Mouse (Mus musculus) neutrophil, adult 5-6 weeks (primary cell): ENCODE results near the gene Hoxd9. TPM values are rescaled to one million over a fixed set of nuclear protein-coding genes. Genes with fewer than 3 reads are reported as not detected.

Source experiments
- ATAC-seq: fragments of 151-379, 151-347 bp; 2 replicates; pipeline ENCODE4 v1.8.0; 2017; ENCODE audit warnings: mild to moderate bottlenecking, moderate TSS enrichment; ENCODE audit not compliant: insufficient number of reproducible peaks, poor library complexity, low FRiP score, severe bottlenecking; ENCODE audit errors: extremely low read depth
- total RNA-seq: library from RNA; stranded (forward); fragments of 200-1000 nt; gene quantifications from 2 replicates; pipeline ENCODE4 v1.2.3, GENCODE M21; 2017

The Hoxd9 gene
- total RNA-seq, 1 experiment from 2014 or later: not detected

DNA sequence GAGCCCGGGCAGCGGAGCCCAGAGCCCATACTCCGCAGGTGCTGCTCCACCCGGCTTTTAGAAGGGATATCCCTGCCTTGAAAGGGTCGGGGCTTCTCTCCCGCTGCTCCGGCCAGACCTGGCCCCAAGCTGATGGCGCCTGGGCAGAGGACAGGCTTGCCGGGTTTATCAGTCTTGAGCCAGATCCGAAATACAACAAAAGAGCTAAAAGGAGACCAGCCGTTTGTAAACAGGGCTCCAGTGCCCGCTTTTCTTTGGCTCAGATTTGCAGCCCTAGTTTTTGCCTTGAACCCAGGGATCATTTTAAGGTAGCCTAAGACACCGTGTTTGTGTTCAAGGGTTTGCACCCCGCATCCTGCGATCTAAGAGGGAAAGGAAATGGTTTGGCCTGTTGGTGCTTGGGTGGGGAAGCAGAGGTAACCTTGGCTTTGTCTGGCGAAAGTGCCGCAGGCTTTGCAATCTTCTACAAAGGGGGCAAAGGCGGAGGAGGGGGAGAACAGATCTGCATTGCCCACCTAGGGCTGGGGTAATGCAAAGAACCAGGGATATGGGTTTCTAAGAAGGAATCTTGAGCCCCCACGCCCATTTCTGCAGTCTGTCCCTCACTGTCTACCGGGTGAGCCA, 4.6 kb upstream of the Hoxd9 start:
- no peak for ATAC-seq

DNA sequence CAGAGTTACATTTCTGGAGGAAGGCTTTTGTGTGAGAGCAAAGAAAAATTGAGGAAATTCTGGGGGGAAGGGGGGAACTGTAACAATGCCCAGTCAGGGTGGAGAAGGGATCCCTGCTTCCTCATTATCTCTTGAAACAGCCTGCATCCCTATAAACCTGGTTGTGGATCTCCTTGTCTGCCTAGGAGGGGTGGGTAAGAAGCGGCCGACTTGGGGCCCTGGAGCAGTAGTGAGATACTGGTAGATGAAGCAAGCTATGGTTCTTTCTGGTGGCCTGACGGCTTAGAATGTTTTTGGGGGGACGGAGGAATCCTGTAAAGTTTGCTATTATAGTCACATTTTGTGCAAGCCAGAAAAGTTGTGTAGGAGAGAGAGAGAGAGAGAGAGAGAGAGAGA, 4.1 kb upstream of the Hoxd9 start:
- ATAC-seq: no peak

DNA sequence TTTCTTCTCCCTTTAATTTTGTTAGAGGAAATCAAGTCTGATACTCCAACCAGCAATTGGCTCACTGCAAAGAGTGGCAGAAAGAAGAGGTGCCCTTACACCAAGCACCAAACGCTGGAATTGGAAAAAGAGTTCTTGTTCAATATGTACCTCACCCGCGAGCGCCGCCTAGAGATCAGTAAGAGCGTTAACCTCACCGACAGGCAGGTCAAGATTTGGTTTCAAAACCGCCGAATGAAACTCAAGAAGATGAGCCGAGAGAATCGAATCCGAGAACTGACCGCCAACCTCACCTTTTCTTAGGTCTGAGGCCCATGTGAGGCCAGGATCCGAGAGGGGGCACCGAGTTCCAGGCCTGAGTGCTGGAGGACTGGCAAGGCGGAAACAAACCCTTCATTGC, 3.5 kb upstream of the Hoxd9 start:
- no peak for ATAC-seq

DNA sequence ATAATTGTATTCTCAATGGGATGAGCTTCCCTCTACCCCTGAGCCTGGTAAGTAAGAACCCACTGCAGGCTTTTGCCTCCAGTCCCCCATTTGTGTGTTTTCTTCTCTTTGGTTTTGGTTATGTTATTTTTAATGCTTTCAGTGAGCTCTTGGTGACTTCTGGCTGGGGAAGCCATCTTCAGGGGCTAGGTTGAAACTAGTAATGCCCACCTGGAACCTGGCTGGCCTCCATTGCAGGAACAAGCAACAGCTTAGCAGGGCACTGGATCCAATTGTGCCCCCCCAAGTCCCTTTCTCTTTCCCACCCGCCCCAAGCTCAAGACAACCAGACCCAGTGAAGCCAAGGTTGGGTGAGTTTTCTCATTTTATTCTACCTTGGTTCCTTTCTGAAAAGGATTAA, 2.1 kb upstream of the Hoxd9 start:
- no peak for ATAC-seq

DNA sequence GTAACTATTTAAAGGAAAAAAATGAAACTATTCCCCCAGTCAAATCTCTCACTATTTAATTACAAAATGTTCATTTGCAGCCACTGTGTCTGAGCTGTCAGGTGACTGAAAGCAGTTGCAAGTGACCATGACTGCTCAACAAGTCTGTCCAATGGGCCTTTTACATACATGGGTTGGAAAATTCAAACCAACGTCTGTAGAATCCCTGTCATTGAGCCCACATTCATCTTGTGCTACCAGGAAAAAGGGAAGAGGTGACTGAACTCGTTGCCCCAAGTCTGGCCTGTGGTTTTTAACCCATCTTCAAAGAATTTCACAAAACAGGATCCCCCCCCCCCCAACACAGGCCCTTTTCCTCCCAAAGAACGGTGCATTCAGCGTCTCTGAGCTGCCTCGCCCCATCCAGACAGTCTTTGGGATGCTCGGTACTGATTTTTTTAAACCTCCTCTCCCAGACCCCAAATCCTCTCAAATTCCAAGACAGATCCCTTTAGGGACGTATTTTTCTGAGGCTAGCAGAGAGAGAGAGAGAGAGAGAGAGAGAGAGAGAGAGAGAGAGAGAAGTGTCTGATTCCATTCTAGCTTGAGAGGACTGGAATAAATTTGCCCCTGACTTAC, 1.6 kb upstream of the Hoxd9 start:
- ATAC-seq: no peak

DNA sequence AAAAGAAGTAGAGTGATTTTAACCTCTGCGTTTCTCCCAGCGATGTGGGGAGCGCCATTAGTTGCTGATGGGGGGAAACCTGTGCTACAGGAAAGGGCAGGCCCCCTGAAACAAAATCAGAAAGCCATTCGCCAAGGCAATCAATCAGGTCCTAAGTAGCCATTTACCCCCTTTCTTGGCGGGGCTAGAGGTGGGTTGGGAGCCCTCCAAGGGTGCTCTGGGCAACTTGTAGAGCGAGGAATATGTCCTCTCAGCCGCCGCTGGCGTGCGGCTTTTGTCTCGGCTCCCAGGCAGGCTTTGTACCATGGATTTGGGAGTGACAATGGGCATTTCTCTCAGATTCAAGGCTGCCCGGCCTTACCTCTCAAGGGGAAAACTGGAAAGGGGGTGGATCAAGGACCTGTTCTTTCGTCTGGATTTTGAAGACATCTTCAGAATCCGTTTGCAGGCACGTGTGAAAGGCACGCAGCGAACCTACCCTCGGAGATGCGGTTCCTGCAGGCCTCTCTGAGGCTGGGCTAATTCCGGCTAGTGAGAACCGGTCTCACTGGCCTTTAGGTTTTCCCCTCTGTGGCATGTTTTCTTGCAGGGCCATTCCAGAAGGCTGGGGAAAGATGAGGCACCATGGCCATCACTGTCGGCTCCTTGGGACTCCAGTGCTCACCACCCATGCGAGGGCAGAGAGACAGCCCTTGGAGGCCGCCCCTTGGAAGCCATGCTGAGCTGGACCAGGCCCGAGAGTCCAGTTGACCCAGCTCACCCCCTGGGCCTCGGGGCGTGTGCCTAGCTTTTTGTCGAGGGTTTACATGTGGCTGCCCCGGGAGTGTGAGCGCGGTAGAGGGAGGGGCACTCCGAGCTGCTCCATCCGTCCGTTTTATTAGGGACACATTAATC, 838 bp upstream of the Hoxd9 start:
- ATAC-seq: no peak

DNA sequence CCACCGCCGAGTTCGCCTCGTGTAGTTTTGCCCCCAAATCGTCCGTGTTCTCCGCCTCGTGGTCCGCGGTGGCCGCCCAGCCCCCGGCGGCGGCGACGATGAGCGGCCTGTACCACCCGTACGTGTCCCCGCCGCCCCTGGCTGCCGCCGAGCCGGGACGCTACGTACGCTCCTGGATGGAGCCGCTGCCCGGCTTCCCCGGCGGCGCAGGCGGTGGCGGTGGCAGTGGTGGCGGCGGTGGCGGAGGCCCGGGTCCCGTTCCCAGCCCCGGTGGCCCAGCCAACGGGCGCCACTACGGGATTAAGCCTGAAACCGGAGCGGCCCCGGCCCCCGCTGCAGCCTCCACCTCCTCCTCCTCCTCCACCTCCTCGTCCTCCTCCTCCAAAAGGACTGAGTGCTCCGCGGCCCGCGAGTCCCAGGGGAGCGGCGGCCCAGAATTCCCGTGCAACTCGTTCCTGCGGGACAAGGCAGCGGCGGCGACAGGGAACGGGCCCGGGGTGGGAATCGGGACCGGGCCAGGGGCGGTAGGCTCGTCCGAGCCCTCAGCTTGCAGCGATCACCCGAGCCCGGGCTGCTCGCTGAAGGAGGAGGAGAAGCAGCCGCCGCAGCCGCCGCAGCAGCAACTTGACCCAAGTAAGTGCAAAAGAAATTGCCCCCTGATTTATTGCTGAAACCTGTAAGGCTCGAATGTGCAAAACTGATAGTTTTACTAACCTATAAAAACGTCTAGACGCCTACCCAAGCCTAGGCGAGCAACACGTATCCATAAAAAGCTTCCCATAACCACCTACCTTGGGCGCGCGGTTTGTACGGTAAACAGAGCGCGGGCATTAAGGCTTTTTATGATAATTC, 900 bp downstream of the Hoxd9 start:
- no peak for ATAC-seq

DNA sequence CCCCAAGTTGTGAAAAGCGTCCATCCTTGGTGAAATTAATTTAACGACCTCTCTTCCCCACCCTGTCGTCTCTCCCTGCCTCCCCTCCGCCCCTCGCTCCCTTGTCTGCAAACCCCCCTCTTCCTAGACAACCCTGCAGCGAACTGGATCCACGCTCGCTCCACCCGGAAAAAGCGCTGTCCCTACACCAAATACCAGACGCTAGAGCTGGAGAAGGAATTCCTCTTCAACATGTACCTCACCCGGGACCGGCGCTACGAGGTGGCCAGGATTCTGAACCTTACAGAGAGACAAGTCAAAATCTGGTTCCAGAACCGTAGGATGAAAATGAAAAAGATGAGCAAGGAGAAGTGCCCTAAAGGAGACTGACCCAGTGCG, 1.5 kb downstream of the Hoxd9 start:
- no peak for ATAC-seq

DNA sequence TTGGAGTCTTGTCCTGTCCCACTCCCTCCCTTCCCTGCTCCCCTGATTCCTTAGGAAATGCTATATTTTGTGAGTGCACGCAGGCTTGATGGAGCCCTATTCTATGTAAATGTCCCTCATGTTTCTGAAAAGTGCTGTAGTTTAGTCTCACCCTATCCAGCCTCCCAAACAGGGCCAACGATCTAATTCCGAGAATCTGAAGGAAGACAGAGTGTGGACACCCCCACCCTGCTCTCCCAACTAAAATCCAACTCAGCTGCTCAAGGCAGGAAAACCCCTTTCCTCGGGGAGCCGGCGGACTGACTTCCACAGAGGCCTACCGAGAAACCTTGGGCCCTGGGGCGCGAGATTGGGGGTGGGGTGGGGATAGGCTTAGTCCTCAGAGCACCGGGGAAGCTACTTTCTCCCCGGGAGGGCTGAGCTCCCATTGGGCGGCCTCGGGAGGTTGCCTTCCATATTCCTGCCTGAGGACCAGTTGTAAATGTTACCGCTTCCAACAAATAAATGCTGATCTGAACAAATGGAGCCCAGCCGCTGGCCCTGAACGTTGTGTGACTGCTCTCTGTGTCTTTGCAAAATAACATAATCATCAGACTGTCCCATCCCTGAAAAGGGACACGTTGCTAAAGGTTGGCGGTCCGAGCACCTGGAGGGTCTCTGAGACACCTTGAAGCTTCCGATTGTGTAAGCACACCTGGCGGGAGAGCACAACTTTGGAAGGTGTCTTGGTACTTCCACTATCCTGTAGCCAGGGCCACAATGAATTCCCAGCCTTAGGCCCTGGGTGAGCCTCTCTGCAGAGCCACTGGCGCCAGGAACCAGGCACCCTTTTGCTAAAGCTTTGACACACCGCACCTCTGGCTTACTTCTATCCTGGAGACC, 2.4 kb downstream of the Hoxd9 start:
- ATAC-seq: no peak

DNA sequence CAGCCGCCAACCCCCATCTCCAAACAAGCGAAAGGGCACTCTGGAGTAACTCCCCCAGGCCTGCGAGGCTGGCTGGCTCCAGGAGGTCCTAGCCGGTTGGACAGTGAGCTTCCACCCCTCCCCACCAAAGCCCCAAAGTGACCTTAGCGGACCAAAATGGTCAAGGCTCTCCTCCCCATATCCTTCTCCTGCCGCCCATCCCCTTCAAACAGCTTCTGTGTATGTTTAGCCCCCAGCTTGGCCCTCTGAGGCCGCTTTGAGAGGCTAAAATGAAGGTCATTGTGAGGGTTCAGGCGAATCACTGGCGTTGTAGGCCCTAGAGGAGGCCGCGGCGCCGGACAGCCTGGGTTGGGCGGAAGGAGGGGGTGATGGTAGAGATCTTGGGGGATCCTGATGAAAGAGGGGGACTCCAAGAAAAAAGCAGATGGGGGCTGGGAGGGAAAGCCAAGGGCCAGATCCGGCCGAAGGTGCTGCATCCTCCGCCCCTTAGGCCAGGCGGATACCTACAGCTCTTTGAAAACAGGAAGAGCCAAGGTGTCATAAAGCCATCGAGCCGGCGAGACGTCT, 3.1 kb downstream of the Hoxd9 start:
- ATAC-seq: no peak

DNA sequence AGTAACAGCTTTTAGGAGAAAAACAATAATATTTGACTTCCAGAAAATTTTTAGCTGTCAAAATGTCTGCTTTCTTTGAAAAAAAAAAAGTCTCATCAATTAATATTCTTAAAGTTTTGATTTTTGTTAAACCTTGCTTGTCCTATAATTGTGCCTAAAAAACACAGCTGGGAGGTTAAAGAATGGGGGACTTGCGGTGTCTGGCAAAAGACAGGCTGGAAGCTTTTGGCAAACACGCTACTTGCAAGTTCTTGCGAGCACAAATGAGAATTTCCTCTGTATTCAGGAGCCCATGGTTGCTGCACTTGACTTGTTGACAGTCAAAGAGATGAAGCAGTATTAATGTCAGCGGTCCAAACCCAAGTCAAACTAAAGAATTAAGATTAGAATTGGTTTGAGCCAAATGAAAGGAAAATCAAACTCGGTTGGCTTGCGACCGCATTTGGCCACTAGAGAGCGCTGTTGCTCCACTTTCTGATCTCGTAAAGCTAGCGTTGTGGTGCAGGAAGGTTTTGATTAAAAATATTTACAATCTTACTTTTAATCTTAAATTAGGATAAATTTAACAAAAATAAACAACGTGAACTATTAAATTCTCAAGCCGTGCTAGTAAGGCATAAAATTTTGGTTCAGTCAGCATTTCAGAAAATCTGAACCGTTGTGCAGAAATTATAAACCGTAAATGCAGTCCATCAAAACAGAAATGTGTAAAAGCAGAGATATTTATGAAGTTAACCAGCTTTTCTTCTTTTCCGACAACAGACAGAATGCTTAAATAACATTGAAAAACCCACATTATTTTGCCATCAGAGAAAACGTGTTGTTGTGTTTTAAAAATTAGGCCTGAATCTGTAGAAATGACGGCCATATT, 4.7 kb downstream of the Hoxd9 start:
- ATAC-seq: no peak

DNA sequence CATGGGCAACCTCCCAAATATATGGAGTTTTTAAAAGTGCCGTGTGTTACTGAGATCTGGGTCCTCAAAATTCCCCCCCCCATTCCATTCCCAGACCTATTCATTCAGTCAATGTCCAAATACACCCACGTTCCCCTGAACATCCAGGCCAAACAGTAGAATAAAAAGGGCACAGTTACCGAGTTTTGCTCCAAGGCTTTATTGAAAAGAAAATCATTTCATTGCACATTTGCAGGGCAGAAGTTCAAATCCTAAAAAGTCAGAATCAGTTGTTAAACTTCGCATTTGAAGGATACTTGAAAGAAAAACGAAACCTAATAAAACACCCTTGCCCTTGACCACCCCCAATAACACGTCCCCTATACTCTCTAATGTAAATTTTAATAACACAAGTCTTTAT, 5.3 kb downstream of the Hoxd9 start:
- ATAC-seq: no peak

DNA sequence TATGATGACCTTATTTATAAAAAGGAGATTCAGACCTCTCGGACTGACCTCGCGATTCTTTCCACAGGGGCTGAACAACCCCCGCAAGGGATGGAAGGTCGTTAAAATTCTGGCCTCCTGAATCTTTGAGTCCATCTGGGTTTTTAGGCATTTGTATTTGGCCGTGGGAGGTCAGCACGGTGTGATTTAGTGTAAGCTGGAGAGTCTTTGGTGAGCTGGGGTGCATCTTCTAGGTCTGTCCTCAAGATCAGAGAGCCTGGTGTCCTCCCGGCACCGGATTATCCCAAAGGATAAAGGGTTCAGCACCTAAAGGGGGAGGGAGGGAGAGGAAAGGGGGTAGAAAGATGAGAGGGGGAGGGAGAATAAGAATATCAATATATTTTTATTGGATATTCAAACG, 5.8 kb downstream of the Hoxd9 start:
- no peak for ATAC-seq

DNA sequence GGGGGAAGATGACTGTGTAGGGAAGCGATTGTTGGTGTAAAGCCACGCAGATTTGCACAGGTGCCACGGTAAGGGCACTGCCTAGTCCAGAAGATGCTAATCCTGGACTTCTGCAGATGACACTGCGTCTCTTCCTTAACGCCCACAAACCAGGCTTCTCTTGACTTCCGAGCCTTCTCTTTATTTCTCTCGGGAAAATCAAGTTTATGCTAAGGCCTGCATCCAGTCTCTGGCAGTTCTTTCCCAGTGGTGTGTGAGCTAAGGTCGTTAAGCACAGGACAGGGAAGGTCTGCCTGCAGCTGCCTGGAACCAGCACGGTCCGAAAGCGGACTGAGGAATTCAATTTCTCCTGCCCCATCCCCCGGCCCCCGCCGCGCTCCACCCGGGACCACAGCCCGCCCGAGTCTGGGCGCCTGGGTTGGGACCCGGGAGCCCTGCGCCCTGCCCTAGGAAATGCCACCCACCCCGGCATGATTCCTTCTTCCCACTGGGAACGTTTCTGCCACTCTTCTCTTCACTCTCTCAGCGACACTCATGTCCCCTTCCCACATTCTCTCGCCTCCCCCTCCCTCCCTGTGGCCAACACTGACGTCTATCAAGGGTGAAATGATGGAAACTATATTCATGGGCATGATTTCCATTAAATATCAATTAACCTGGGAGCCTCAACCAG, 6.3 kb downstream of the Hoxd9 start:
- ATAC-seq: no peak

DNA sequence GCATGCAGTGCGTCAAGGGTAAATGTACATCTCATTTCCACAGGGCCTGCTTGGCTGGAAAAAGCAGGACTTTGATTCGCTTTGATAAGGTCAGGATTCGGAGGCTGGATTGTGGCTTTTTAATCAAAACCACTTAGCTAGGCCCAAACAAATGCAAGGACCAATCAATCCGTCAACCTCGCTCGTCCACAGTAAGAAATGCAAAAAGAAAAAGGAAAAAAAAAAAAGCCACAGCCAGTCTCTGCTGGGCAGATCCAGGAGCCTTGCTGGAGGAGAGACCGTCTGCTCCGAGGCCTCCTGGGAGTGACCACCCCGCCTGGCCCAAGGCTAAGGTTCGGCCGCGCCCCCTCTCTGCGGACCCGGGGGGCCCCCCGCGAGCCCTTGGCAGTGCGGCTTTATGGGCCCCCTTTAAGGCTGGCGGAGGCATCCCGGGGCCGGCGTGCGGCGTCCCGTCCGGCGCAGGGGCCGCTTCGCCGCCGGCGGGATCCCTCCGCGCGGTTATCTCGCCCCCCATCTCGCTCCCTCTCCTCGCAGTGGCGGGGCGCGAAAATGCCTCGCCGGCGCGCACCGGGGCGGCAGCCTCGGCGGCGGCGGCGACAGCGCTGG, 7.0 kb downstream of the Hoxd9 start, which contains the start of gene Hoxd8:
Gene Hoxd8 (plus strand): TSS at position 223 of the 606 bp plus-strand sequence.
- ATAC-seq: no peak

DNA sequence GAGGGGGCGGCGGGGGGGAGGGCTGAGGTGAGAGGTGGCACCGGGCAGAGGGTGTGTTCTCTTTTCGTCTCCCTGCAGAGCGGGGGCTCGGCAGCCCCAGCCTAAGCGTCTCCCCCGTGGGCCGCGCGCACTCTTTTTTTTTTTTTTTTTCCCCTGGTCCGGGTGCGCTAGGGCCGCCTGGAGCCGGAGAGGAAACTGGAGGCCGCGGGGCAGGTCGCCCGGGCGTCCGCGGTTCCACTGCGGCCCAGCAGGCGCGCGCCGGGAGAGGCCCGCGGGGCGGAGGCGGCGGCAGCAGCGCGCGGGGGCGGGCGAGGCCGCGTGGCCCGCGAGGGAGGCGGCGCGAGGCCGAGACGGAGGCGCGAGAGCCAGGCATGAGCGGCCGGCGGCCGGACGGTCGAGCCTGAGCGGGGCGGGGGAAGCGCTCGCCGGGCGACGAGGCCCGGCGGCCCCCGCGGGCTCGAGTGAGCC, 7.5 kb downstream of the Hoxd9 start:
- ATAC-seq: no peak
